Mouse (Mus musculus) R1 (cell line): ENCODE measurements around the gene Top2a.

Experiments
- DNase-seq: peaks from one replicate; pipeline ENCODE4 v3.0.0-alpha.2; 2018; ENCODE audit warnings: low read depth, low spot score

Gene Top2a

GRCm38 (mm10) chr11:99023500-99024467 is at the start of gene Top2a:
Gene Top2a, minus strand, starts transcription at chr11:99024189.
- peak; percentile 99 for DNase-seq

- DNase-seq: no peak
Observed at GRCm38 (mm10) chr11:99073781-99074180, 49.8 kb upstream of the Top2a start.

GRCm38 (mm10) chr11:99071866-99072265 is 47.9 kb upstream of the Top2a start:
- DNase-seq: no peak

- no peak for DNase-seq
Observed at GRCm38 (mm10) chr11:99068455-99068854, 44.5 kb upstream of the Top2a start.

- DNase-seq: no peak
Observed at GRCm38 (mm10) chr11:99067591-99067990, 43.6 kb upstream of the Top2a start.

- peak; percentile 86 for DNase-seq
Observed at GRCm38 (mm10) chr11:99065979-99066378, 42.0 kb upstream of the Top2a start.

GRCm38 (mm10) chr11:99065353-99065752 is 41.4 kb upstream of the Top2a start:
- peak; percentile 61 for DNase-seq

GRCm38 (mm10) chr11:99063406-99064131 is 39.6 kb upstream of the Top2a start:
- DNase-seq: no peak

GRCm38 (mm10) chr11:99062661-99063060 is 38.7 kb upstream of the Top2a start:
- no peak for DNase-seq

GRCm38 (mm10) chr11:99060435-99060834 is 36.4 kb upstream of the Top2a start:
- DNase-seq: no peak

- DNase-seq: no peak
Observed at GRCm38 (mm10) chr11:99055571-99056452, 31.8 kb upstream of the Top2a start.

GRCm38 (mm10) chr11:99055143-99055542 is 31.2 kb upstream of the Top2a start:
- DNase-seq: no peak

- no peak for DNase-seq
Observed at GRCm38 (mm10) chr11:99047643-99048042, 23.7 kb upstream of the Top2a start.

GRCm38 (mm10) chr11:99047120-99047519 is 23.1 kb upstream of the Top2a start:
- no peak for DNase-seq

GRCm38 (mm10) chr11:99045159-99045889 is 21.3 kb upstream of the Top2a start:
- no peak for DNase-seq

- no peak for DNase-seq
Observed at GRCm38 (mm10) chr11:99044306-99044705, 20.3 kb upstream of the Top2a start.

- no peak for DNase-seq
Observed at GRCm38 (mm10) chr11:99043632-99044031, 19.6 kb upstream of the Top2a start.

- DNase-seq: no peak
Observed at GRCm38 (mm10) chr11:99042834-99043431, 18.9 kb upstream of the Top2a start.

GRCm38 (mm10) chr11:99041841-99042780 is 18.1 kb upstream of the Top2a start:
- DNase-seq: no peak
